Mouse (Mus musculus) brain, embryonic 14.5 days (tissue): ENCODE data around the gene Fgfr1op2. TPM values are rescaled to one million over a fixed set of nuclear protein-coding genes. Genes with fewer than 3 reads are reported as not detected.
A peak's percentile ranks its signal among the peaks of the same experiment; 100 is the strongest.

Experiments
- DNase-seq: peaks from one replicate; pipeline ENCODE4 v3.0.0-alpha.2; 2011; ENCODE audit warnings: low read depth
- CTCF ChIP-seq: fragments of 200-500 bp; IDR thresholded peaks from 2 replicates; pipeline ENCODE4 v1.5.1; 2012; ENCODE audit warnings: inconsistent platforms, mild to moderate bottlenecking, moderate library complexity, borderline replicate concordance; ENCODE audit not compliant: insufficient read depth, insufficient read length; ENCODE audit errors: extremely low read depth
- POLR2A ChIP-seq: fragments of 200-500 bp; IDR thresholded peaks from 2 replicates; pipeline ENCODE4 v1.6.1; 2012; ENCODE audit warnings: mild to moderate bottlenecking, inconsistent platforms, borderline replicate concordance; ENCODE audit not compliant: poor library complexity, insufficient read depth, insufficient read length, severe bottlenecking; ENCODE audit errors: extremely low read depth
- polyA plus RNA-seq: library from polyadenylated mRNA; depleted of rRNA; stranded (reverse); fragments of >200 nt; gene quantifications from 2 replicates; pipeline ENCODE4 v1.2.3, GENCODE M21; 2012

Gene Fgfr1op2
- polyA plus RNA-seq, 1 experiment = 33.0 TPM

DNA sequence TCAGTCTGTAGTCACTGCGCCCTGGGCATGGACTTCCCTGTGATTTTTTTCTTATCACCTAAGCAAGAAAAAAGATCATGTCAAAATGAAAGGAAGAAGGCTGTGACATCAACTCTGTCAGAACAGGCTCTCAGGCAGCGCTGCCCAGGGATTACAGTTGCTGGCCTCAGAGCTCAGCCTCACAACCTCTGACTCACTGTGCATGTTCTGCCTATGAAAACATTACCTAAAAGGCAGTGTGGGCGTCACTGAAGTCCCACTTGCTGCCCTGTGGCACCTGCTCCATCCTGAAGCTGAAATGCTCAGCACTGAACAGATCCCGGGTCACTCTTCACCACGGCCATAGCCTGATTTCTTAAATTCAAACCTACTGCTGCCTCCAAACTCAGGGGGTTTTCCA lies 35.7 kb downstream of the Fgfr1op2 start:
- TF ChIP-seq POLR2A (no peak), CTCF (no peak)

DNA sequence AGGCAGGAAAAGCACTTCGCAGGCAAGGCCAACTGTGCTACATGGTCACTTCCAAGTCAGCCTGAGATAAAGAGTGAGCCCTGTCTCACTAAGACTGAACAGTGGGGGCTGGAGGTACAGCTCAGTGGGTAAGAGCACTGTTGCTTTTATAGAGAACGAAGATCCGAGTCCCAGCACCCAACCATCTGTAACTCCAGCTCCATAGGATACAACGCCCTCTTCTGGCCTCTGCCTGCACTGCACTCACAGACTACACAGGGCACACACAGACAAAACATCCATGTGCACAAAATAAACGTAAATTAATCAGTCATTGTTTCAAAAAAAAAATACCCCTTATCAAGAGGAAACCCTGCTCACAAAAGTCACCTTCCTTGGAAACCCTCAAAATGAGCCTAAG lies 36.9 kb downstream of the Fgfr1op2 start:
- no peak; the same call in 1 of the 2 replicates for TF ChIP-seq CTCF
- no peak for TF ChIP-seq POLR2A
- DNase-seq = no peak

More for the DNA sequence above, 35.7 kb downstream of the Fgfr1op2 start:
- DNase-seq = no peak

DNA sequence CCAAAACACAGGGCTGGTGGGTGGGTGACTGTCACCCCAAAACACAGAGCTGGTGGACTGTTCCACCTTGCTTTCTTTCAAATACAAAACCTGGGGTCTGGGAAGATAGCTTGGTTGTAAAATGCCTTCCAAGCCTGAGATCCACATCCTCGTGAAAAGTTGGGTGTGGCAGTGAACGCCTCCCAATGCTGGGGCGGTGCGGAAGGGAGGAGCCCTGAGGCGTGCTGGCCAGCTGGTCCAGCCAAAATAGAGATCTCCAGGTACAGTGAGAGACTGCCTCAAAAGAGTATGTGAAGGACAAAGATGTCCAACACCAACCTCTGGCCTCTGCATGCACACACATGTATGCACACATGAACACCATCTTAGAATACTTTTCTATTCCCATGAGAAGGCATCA lies 37.5 kb downstream of the Fgfr1op2 start:
- TF ChIP-seq POLR2A (no peak), CTCF (no peak)
- DNase-seq = no peak

DNA sequence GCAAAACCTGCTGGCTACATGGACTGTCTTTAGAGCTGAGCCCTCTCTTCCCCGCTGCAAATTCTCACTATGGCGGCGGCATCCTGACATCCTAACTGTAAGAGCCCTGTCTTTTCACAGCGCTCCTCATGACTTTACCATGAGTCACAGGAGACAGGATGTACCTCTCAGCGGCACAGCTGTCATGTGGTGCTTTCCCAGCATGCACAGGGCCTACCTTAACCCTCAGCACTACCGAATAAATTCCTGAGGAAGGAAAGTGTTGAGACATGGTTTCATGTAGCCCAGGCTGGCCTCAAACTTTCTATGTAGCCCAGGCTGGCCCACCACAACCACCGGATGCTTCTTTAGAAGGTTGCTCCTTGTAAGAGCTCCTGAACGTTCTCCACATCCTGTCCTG lies 38.9 kb downstream of the Fgfr1op2 start:
- no peak for DNase-seq
- TF ChIP-seq POLR2A = no peak
- no peak for TF ChIP-seq CTCF

DNA sequence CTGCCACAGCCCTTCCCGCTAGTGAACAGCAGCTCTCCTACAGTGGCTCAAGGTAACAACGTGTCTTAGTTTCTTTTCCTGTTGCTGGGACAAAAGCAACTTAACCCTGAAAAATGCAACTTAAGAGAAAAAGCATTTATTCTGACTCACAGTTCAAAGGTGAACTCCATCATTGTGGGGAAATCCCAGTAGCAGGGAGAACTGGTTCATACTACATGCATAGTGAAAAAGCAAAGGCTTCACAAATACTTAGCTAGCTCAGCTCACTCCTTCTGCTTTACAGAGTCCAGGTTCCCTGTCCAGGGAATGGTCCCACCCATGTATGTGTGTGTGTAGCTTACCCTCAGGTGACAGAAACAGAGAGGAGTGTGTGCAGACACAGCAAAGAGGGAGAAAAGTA lies 39.7 kb downstream of the Fgfr1op2 start:
- DNase-seq = no peak
- TF ChIP-seq CTCF (no peak), POLR2A (no peak)

DNA sequence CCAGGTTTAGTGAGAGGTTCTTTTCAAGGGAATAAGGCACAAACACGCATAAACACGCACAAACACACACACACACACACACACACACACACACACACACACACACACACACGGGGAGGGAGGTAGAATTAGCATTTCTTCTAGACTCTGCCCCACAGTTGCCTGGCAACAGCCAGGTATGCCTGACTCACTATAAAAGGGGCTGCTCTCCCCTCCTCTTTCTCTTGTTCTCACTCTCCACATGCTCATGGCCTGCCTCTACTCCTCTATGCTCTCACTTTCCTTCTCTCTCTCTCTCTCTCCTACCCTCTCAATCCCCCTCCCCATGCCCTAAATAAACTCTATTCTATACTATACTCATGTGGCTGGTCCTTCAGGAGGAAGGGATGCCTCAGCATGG lies 51.1 kb downstream of the Fgfr1op2 start:
- DNase-seq = peak; percentile 36
- TF ChIP-seq POLR2A (no peak), CTCF (no peak)

DNA sequence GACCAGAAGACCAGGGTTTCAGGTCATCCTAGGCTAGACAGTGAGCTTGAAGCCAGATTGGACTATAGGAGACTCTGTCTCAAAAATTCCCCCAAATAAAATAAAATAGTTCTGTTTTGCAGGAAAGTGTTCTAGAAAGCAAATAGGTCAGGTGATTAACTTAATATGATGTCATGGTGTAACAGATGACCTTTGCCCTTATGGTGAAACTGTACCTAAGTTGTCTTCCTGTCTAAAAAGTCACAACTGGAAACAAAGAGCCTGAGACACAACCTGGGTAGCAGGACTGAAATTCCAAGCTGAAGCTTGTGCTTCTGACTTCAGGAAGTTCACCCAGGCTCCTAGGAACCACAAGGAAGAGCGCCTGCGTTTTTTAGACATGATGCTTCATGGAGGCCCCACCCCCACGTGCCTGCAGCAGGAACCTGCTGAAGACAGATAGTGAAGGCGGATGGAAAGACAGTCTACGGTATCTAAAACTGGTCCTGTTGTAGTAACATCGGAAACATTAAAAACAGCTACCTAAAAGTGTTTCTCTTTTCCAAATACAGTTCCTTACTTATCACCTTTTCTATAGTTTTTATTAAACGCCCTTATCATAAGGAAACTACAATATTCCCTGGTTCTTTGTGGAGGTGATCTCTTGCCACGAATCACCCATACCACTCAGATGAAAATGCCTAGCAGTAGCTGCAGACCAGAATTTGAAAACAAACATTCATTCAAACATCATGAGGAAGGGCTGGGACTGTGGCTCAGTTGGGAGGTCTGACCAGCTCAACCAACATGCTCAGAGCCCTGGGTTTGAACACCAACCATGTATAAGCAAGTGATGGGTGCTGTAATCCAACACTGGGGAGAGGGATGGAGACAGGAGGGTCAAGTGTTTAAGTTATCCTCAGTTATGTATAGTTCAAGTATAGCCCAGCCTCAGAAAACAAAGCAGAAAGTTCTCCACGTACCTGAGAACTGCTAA lies 53.1 kb downstream of the Fgfr1op2 start:
- TF ChIP-seq CTCF (no peak), POLR2A (no peak)
- no peak for DNase-seq

DNA sequence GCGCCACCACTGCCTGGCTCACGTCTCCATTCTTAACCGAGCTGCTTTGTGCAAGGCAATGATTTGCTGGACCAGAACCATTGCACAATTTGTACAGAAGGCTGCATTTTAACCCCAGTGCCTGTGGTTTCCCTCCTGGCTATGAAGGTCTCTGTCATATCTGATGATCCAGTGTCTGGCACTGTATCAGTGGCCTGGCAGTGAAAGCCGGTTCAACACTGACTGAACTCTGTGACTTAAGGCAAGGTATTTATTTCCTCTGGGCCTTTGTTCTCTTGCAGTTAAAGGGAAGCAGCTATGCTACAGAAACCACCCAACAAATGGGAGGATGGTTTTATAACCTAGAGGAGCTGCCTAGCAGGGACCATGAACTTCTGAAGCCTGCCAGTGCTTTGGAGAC lies 54.0 kb downstream of the Fgfr1op2 start:
- DNase-seq = no peak
- no peak for TF ChIP-seq CTCF
- no peak for TF ChIP-seq POLR2A

DNA sequence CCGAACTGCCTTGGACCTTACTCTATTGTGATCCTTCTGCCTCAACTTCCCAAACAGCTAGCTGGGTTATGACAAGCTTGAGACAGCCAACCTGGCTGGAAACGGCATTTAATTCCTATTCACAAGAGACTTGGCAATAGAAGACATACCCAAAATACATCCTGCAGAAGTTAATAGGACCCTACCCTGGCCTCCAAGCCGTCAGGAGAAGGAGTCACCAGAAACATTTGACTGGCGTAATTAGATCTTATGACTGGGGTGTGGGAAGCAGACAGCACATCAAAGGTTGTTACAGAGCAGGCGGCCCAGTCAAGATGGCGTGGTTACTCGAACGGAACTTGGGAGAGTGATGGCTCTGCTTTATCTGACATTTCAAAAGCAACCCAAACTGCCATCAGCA lies 54.8 kb downstream of the Fgfr1op2 start:
- no peak for DNase-seq

DNA sequence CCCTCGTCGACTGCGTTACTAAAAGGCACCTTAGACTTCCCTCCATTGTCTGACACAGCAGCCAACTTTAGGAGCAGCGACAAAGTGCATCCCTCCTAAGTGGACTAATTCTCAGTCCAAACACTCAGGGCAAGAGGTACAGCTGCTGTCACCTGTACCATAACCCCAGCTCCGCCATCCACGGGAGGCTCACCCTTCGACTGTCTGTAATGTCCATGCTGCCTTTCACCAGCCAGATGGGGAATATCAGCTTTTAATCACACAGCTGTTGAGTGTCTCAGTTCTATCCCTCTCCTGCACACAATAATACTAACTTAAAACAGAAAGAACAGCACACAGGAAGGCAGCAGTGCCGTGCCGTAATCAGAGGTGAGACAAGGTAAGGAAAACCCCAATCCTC lies 55.4 kb downstream of the Fgfr1op2 start:
- DNase-seq = no peak
- no peak for TF ChIP-seq POLR2A
- TF ChIP-seq CTCF = no peak

More for the DNA sequence above, 54.8 kb downstream of the Fgfr1op2 start:
- no peak for TF ChIP-seq POLR2A
- TF ChIP-seq CTCF = no peak

DNA sequence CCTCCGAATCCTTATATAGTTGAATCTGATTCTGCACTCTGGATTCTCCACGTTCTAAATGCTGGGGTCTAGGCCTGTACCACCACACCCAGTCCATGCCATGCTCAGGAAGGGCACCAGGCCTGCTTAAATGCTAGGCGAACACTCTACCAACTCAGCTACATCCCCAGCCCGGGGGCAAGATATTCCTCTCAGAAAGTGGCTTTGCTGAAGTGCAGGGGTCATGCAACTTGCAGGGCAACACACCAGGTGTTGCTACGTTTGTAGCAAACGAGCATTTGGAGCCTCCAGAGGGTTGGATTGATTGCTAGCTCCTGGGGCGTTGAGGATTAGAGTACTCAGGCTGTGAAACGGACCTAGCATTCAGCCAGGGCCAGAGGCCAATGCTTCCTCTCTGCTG lies 56.1 kb downstream of the Fgfr1op2 start:
- peak; percentile 49 for DNase-seq
- TF ChIP-seq POLR2A = no peak
- no peak for TF ChIP-seq CTCF

DNA sequence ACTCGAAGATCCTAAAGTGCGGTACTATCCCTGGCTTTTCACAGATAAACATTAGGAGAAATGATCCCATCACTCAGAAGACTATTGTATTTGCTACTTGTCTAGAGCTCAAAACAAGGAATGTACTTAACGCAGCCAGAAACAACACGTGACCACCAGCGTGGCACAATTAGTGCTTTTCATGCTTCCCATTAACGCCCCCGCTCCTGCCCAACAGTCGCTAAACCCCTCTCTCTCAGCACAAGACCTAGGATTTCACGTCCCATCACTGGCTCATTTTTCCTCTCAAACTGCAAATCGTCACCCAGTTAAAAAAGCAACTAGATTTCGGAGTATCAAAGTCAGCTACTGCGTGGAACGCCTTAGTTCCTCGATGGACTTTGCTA lies 56.6 kb downstream of the Fgfr1op2 start:
- no peak for TF ChIP-seq CTCF
- TF ChIP-seq POLR2A = no peak
- DNase-seq = peak; percentile 86

DNA sequence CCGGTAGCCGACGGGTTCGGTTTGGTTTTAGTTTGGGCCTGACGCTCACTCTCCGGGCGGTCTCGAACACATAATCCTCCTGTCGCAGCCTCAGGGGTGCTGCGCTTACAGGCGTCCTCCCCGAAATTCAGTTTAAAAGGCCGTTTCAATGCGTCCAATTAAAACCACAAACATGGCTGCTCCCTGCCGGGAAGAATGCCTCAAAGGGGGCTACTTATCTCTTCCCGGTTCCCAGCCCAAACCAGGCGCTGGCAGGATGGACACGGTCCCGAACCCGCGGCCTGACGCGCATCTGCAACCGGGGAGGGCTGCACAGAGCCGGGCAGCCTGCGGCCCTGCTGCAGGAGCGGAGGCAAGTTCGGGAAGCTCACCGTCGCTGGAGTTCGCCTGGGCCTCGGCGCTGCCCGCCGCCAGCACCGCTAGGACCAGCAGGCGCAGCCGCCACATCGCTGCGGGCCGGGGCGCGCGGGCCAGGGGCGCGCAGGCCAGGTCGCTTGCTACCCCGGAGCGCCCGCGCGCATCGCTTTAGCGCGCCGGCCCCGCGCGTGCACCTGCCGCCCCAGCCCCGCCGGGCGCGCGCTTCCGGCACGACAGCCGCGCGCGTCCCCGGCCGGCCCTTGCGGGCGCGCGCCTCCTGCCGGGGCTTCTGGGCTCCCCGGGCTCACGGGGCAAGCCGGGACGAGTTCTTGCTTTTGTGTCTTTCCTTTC lies 57.2 kb downstream of the Fgfr1op2 start:
- DNase-seq = peak; percentile 94
- TF ChIP-seq CTCF (no peak), POLR2A (peak; percentile 77)
